Mouse (Mus musculus) liver, embryonic 11.5 days (tissue): ENCODE measurements at regions not wholly inside any gene's neighbourhood (a gene's known extent, or its start where the extent isn't known, plus 50 kb on each side); places are given as distances from the start of the nearest gene placed in this dataset.

Experiments used
- ATAC-seq: fragments of 200-750 bp; cut with Nextera tagmentation; replicated peaks from 2 replicates; pipeline ENCODE4 v1.8.0; 2017; ENCODE audit warnings: moderate number of reproducible peaks, mild to moderate bottlenecking, moderate TSS enrichment, moderate library complexity; ENCODE audit not compliant: low FRiP score
- DNase-seq: peaks from one replicate; pipeline ENCODE4 v3.0.0-alpha.2; 2017; ENCODE audit warnings: low spot score
- H3K27ac ChIP-seq: fragments of 300-500 bp; sonication (generic); 2 replicates; pipeline ENCODE4 v1.5.1; 2014; ENCODE audit warnings: mild to moderate bottlenecking, low read depth, low read length, control low read depth
- H3K27me3 ChIP-seq: fragments of 300-500 bp; sonication (generic); replicated peaks from 2 replicates; pipeline ENCODE4 v1.6.1; 2014; ENCODE audit warnings: low read length, mixed read lengths; ENCODE audit not compliant: control insufficient read depth, insufficient read depth
- H3K36me3 ChIP-seq: fragments of 300-500 bp; sonication (generic); 2 replicates; pipeline ENCODE4 v1.6.1; 2014; ENCODE audit warnings: mild to moderate bottlenecking, low read length, moderate library complexity, mixed read lengths; ENCODE audit not compliant: control insufficient read depth, insufficient read depth
- H3K4me1 ChIP-seq: fragments of 300-500 bp; sonication (generic); replicated peaks from 2 replicates; pipeline ENCODE4 v1.6.1; 2014; ENCODE audit warnings: low read length, mixed read lengths; ENCODE audit not compliant: control insufficient read depth, insufficient read depth
- H3K4me2 ChIP-seq: fragments of 300-500 bp; sonication (generic); 2 replicates; pipeline ENCODE4 v1.6.1; 2014; ENCODE audit warnings: mild to moderate bottlenecking, control low read depth, moderate library complexity
- H3K4me3 ChIP-seq: fragments of 300-500 bp; sonication (generic); 2 replicates; pipeline ENCODE4 v1.5.1; 2014; ENCODE audit warnings: low read depth, low read length, control low read depth
- H3K9ac ChIP-seq: fragments of 300-500 bp; sonication (generic); 2 replicates; pipeline ENCODE4 v1.6.1; 2014; ENCODE audit warnings: low read depth, low read length, control low read depth
- H3K9me3 ChIP-seq: fragments of 300-500 bp; sonication (generic); 2 replicates; pipeline ENCODE4 v1.6.1; 2016; ENCODE audit warnings: low read length, inconsistent platforms, mixed read lengths; ENCODE audit not compliant: control insufficient read depth
- WGBS: fragments of 180-500 bp; shearing (Covaris S2); extraction: QIAGEN DNeasy Blood & Tissue Kit; methylation state at CpG from one replicate; pipeline ENCODE4 v1.1.7; 2014; 5-methylcytosine and 5-hydroxymethylcytosine counted together

DNA sequence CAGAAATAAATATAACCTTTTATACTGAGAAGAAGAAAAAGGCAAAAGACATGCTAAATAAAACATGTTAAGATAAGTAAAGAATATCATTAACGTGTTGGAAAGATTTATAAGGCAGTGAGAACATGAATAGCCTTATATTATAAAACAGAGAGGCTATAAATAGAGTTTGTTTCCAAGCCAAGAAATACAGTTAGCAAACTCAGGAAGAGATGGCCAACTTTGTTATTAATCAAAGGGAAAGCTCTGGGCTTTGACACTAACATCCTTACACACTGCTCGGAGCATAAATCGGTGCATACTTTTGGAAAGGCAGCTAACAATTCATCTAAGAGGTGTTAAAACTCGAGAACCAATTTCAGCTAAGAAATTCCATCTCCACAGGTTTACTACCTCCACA is 106.3 kb upstream of the Gm26657 start:
- no peak overlapping the region for H3K4me3 ChIP-seq
- H3K9ac ChIP-seq, result no peak overlapping the region
- WGBS, result 67% methylated on average over 4 of the region's 4 CpGs
- H3K27me3 ChIP-seq, result no peaks in the 10 kb centered on the region
- H3K36me3 ChIP-seq, result no peaks in the 10 kb centered on the region
- DNase-seq (no peak), ATAC-seq (no peak)
- H3K9me3 ChIP-seq, result no peaks in the 10 kb centered on the region
- no peak overlapping the region for H3K27ac ChIP-seq
- no peaks in the 10 kb centered on the region for H3K4me1 ChIP-seq
- no peak overlapping the region for H3K4me2 ChIP-seq

DNA sequence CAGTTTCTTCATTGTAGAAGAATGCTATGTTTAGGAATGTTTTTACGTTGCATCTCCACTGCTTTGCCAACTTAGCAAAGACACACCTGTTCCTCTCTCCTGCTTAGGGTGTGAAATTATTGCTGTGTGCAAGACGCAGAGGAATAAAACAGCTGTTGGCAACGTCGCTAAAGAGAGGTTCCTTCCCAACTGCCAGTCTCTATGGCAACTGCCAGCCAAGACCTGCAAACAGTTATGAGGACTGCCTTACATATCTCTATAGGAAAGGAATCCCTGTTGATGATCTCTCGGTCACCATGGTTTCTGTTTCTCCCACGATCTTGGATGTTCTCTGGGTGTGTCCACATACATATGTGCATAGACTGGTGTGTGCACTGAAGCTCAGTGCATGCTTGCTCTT is 109.6 kb upstream of the Gm26657 start:
- WGBS, result 79% methylated on average over 6 of the region's 6 CpGs
- H3K36me3 ChIP-seq, result no peaks in the 10 kb centered on the region
- H3K4me3 ChIP-seq, result no peak overlapping the region
- ATAC-seq (no peak), DNase-seq (no peak)
- no peaks in the 10 kb centered on the region for H3K4me1 ChIP-seq
- no peak overlapping the region for H3K9ac ChIP-seq
- H3K27ac ChIP-seq, result no peak overlapping the region
- no peaks in the 10 kb centered on the region for H3K27me3 ChIP-seq
- H3K4me2 ChIP-seq, result no peak overlapping the region
- no peaks in the 10 kb centered on the region for H3K9me3 ChIP-seq

DNA sequence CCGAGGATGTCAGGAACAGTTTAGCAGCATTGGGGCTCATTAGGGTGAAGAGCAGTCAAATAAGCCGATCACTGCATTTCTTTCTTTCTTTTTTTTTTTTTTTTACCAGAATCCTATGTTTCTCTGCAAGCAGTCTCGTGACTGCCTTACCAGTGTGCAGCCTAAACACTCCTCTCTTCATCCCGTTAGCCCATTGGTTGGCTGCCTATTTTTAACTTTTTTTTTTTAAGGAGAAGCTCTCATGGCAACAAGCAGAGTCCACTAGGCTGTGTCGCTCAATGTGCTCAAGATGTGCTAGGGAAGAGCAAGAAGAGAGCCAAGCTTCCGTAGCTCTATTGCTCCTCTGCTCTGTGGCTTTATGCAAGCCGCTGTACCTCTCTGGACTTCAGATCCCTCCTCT is 112.7 kb upstream of the Gm26657 start:
- Histone ChIP-seq H3K9ac (no peak overlapping the region), H3K27ac (no peak overlapping the region), H3K9me3 (no peaks in the 10 kb centered on the region), H3K4me2 (no peak overlapping the region), H3K27me3 (no peaks in the 10 kb centered on the region), H3K4me1 (no peaks in the 10 kb centered on the region), H3K4me3 (no peak overlapping the region), H3K36me3 (no peaks in the 10 kb centered on the region)
- DNase-seq (no peak), ATAC-seq (no peak)
- 79% methylated on average over 7 of the region's 7 CpGs for WGBS

DNA sequence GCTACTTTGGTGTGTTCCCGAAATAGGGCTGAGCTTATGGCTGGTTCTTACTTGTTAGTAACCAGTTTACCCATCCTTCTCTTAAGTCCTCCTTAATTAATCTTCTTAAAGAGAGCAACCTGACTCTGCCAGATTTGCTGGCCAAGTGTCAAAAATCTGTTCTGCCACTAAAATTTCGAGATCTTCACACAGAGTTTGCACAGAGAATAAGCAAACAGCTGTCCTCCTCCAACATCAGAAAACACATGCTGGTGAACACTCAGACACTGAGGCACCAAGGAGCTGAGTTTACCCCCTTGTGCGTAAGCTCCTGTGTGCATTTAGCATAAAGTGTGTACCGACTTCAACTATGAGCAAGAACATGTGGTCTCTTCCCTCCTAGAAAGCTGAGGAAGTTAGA is 118.1 kb upstream of the Gm26657 start:
- Histone ChIP-seq H3K27ac (no peak overlapping the region), H3K4me3 (no peak overlapping the region), H3K4me2 (no peak overlapping the region), H3K27me3 (no peaks in the 10 kb centered on the region), H3K9ac (no peak overlapping the region), H3K36me3 (no peaks in the 10 kb centered on the region), H3K4me1 (no peaks in the 10 kb centered on the region), H3K9me3 (no peaks in the 10 kb centered on the region)
- ATAC-seq (no peak), DNase-seq (no peak)
- 86% methylated on average over 4 of the region's 4 CpGs for WGBS

DNA sequence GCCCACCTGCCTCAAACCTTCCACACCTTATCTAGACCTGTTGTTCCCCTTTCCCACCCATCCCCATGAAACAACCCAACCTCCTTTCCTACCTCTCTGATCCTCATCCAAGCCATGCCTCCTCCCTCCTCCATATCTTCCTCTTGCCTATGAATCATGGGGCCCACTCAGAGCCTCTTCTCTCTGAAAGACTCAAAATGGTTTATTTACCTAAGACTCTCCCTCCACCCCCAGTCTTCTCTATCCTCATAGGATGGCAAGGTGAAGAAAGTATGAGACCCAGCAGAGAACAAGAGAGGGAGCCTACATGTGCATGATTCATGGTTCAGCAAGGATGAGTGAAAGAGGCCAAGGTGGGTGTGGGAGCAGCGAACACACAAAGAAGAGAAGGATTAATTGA is 118.5 kb upstream of the Gm26657 start:
- Histone ChIP-seq H3K9ac (no peak overlapping the region), H3K4me2 (no peak overlapping the region), H3K27ac (no peak overlapping the region), H3K4me3 (no peak overlapping the region), H3K27me3 (no peaks in the 10 kb centered on the region), H3K36me3 (no peaks in the 10 kb centered on the region), H3K4me1 (no peaks in the 10 kb centered on the region), H3K9me3 (no peaks in the 10 kb centered on the region)
- ATAC-seq, result no peak
- DNase-seq, result peak; percentile 2
- 78% methylated on average over 1 of the region's 1 CpGs for WGBS

DNA sequence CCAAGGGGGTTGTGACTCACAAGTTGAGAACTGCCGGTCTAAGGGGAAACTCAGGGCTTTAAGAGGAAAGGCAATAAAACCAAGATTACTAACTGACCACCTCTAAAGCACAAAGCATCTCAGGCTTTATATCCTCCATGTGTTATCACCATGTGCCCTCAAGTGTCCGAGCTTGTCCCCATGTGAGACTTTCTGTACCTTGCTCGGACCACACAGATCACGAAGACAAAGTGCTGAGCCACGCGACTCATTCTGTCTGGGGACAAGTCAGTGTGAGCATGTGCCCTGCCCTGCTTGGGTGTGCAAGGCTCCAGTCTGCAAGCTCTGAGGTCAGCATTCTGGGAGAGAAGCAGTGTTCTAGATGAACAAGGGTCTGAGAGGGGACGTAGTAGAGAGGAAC is 119.2 kb upstream of the Gm26657 start:
- no peaks in the 10 kb centered on the region for H3K9me3 ChIP-seq
- no peak for ATAC-seq
- no peaks in the 10 kb centered on the region for H3K4me1 ChIP-seq
- no peak overlapping the region for H3K9ac ChIP-seq
- DNase-seq, result no peak
- no peaks in the 10 kb centered on the region for H3K36me3 ChIP-seq
- no peak overlapping the region for H3K4me3 ChIP-seq
- H3K4me2 ChIP-seq, result no peak overlapping the region
- 90% methylated on average over 7 of the region's 7 CpGs for WGBS
- no peak overlapping the region for H3K27ac ChIP-seq
- H3K27me3 ChIP-seq, result no peaks in the 10 kb centered on the region

DNA sequence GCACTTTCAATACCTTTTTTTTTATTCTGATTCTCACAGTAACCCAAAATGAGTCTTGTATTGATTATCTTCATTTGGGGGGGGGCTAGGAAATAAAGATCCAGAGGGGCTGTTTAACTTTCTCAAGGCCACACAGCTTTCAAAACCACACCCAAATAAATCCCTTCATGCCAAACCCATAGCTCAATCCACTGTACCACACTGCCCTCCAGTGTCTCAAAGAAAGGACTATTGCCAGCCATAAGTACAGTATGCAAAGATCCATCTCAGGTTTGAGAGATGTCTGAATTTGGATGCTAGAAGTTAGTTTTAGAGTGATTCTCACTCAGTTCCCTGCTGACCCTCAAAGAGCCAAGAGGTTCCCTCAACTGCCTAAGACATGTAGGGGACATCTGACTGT is 120.1 kb upstream of the Gm26657 start:
- Histone ChIP-seq H3K4me1 (no peaks in the 10 kb centered on the region), H3K4me2 (no peak overlapping the region), H3K36me3 (no peaks in the 10 kb centered on the region), H3K4me3 (no peak overlapping the region), H3K9me3 (no peaks in the 10 kb centered on the region), H3K27me3 (no peaks in the 10 kb centered on the region), H3K27ac (no peak overlapping the region), H3K9ac (no peak overlapping the region)
- ATAC-seq (no peak), DNase-seq (peak; percentile 21)

DNA sequence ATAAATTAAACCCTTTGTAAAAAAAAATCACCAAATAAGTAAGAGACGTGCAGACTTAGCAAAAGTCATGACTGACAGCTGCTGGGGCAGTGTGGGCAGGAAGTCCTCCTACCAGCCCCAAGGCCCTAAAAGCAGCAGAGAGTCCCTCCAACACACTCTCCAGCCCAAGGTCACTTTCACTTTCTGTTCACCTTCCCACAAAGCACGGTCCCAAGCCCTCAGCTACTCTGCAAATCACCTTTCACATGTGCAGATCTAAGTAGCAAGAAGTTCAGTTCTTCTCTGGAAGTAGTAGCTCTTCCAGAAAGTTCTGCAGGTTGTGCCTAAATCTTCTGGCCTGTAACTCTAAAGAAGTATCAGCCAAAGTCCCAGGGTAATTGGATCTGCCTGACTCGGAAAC is 120.8 kb upstream of the Gm26657 start:
- ATAC-seq, result no peak
- Histone ChIP-seq H3K4me2 (no peak overlapping the region), H3K9me3 (no peaks in the 10 kb centered on the region), H3K4me3 (no peak overlapping the region), H3K4me1 (no peaks in the 10 kb centered on the region), H3K9ac (no peak overlapping the region), H3K27ac (no peak overlapping the region), H3K36me3 (no peaks in the 10 kb centered on the region), H3K27me3 (no peaks in the 10 kb centered on the region)
- peak; percentile 19 for DNase-seq
- 60% methylated on average over 3 of the region's 3 CpGs for WGBS

DNA sequence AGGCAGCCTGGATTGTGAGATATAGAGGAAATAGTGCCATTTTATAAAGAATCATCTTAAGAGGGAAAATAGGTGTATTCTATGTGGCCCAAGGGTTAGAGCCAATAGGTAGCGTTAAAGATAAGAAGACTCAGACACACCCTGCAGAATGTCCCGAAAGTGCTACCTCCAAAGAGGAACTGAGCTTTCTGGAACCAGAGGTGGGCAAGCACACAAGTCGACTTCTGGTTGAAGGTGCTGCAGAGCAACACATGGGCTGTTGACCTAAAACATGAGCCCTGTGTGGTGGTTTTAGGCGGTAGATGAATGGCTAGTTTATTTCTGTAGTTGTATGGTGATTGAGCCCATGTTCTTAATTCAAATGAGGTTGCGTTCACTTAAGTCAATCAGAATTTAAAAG is 121.4 kb upstream of the Gm26657 start:
- DNase-seq (no peak), ATAC-seq (no peak)
- H3K27ac ChIP-seq, result no peak overlapping the region
- no peak overlapping the region for H3K4me3 ChIP-seq
- no peak overlapping the region for H3K9ac ChIP-seq
- H3K4me2 ChIP-seq, result no peak overlapping the region
- H3K36me3 ChIP-seq, result no peaks in the 10 kb centered on the region
- H3K27me3 ChIP-seq, result no peaks in the 10 kb centered on the region
- WGBS, result 77% methylated on average over 5 of the region's 5 CpGs
- H3K9me3 ChIP-seq, result no peaks in the 10 kb centered on the region
- no peaks in the 10 kb centered on the region for H3K4me1 ChIP-seq
